Mouse (Mus musculus) limb, embryonic 13.5 days (tissue): ENCODE results near the gene Ces5a. TPM values are rescaled to one million over a fixed set of nuclear protein-coding genes. Genes with fewer than 3 reads are reported as not detected.
"Not testable (repeated sequence)": the region's sequence is repeated elsewhere in the genome, so short reads cannot be mapped to it uniquely, and the experiment has no call there.

Source experiments
- ATAC-seq: fragments of 200-750 bp; cut with Nextera tagmentation; 2 replicates; pipeline ENCODE4 v1.8.0; 2017; ENCODE audit warnings: low read depth, moderate number of reproducible peaks, moderate TSS enrichment; ENCODE audit not compliant: low FRiP score
- H3K27ac ChIP-seq: fragments of 300-500 bp; sonication (generic); 2 replicates; pipeline ENCODE4 v1.5.1; 2015; ENCODE audit warnings: inconsistent platforms, mild to moderate bottlenecking, moderate library complexity
- H3K27me3 ChIP-seq: fragments of 300-500 bp; sonication (generic); 2 replicates; pipeline ENCODE4 v1.6.1; 2015; ENCODE audit warnings: mild to moderate bottlenecking, inconsistent platforms
- H3K36me3 ChIP-seq: fragments of 300-500 bp; sonication (generic); 2 replicates; pipeline ENCODE4 v1.6.1; 2015; ENCODE audit warnings: inconsistent platforms, mild to moderate bottlenecking, moderate library complexity
- H3K4me1 ChIP-seq: fragments of 300-500 bp; sonication (generic); 2 replicates; pipeline ENCODE4 v1.6.1; 2015; ENCODE audit warnings: inconsistent platforms
- H3K4me2 ChIP-seq: fragments of 300-500 bp; sonication (generic); replicated peaks from 2 replicates; pipeline ENCODE4 v1.6.1; 2015; ENCODE audit warnings: inconsistent platforms, mild to moderate bottlenecking, moderate library complexity
- H3K4me3 ChIP-seq: fragments of 300-500 bp; sonication (generic); 2 replicates; pipeline ENCODE4 v1.5.1; 2015; ENCODE audit warnings: moderate library complexity, mild to moderate bottlenecking, inconsistent platforms
- H3K9ac ChIP-seq: fragments of 300-500 bp; sonication (generic); 2 replicates; pipeline ENCODE4 v1.6.1; 2015; ENCODE audit warnings: mild to moderate bottlenecking, inconsistent platforms
- H3K9me3 ChIP-seq: fragments of 300-500 bp; sonication (generic); 2 replicates; pipeline ENCODE4 v1.6.1; 2016; ENCODE audit warnings: inconsistent platforms
- WGBS: fragments of 180-500 bp; shearing (Covaris S2); methylation state at CpG from one replicate; pipeline ENCODE4 v1.1.7; 2015; 5-methylcytosine and 5-hydroxymethylcytosine counted together
- polyA plus RNA-seq: library from polyadenylated mRNA; unstranded; fragments of >200 nt; fragmentation: Nextera tagmentation; extraction: Ambion mirVana; gene quantifications from 2 replicates; pipeline ENCODE4 v1.2.1, GENCODE M21; 2015

Ces5a gene
- polyA plus RNA-seq, 1 experiment from 2014 or later: not detected

GRCm38 (mm10) chr8:93559696-93560095, 24.1 kb upstream of the Ces5a start:
- WGBS: 79% methylated on average over 2 of the region's 2 CpGs
- no peak for ATAC-seq

GRCm38 (mm10) chr8:93502634-93503033, 33.0 kb downstream of the Ces5a start:
- 72% methylated on average over 3 of the region's 3 CpGs for WGBS
- Histone ChIP-seq H3K4me2 (no peak overlapping the region), H3K4me3 (no peak overlapping the region), H3K27ac (no peak overlapping the region), H3K4me1 (no peaks in the 10 kb centered on the region), H3K27me3 (no peaks in the 10 kb centered on the region), H3K9ac (no peak overlapping the region), H3K36me3 (no peaks in the 10 kb centered on the region), H3K9me3 (no peaks in the 10 kb centered on the region)
- ATAC-seq: no peak

More at GRCm38 (mm10) chr8:93559696-93560095, 24.1 kb upstream of the Ces5a start:
- no peak overlapping the region for H3K4me3 ChIP-seq
- peaks cover 3% of the 10 kb centered on the region for H3K9me3 ChIP-seq
- no peak overlapping the region for H3K9ac ChIP-seq
- H3K36me3 ChIP-seq: no peaks in the 10 kb centered on the region
- H3K4me1 ChIP-seq: no peaks in the 10 kb centered on the region
- 0 out of 2 replicates have a peak, but pooled peaks cover 4% of the 10 kb centered on the region for H3K27me3 ChIP-seq
- no peak overlapping the region for H3K27ac ChIP-seq
- H3K4me2 ChIP-seq: no peak overlapping the region

GRCm38 (mm10) chr8:93499437-93499836, 36.2 kb downstream of the Ces5a start:
- H3K36me3 ChIP-seq: no peaks in the 10 kb centered on the region
- no peaks in the 10 kb centered on the region for H3K27me3 ChIP-seq
- no peak for ATAC-seq
- 42% methylated on average over 9 of the region's 9 CpGs for WGBS
- H3K9ac ChIP-seq: no peak overlapping the region
- no peaks in the 10 kb centered on the region for H3K4me1 ChIP-seq
- H3K4me3 ChIP-seq: no peak overlapping the region
- H3K9me3 ChIP-seq: no peaks in the 10 kb centered on the region
- no peak overlapping the region for H3K4me2 ChIP-seq
- no peak overlapping the region for H3K27ac ChIP-seq

- Histone ChIP-seq H3K9ac (no peak overlapping the region), H3K27ac (no peak overlapping the region), H3K27me3 (no peaks in the 10 kb centered on the region), H3K4me2 (no peak overlapping the region), H3K36me3 (no peaks in the 10 kb centered on the region), H3K4me3 (no peak overlapping the region), H3K4me1 (no peaks in the 10 kb centered on the region), H3K9me3 (no peaks in the 10 kb centered on the region)
- 18% methylated on average over 6 of the region's 6 CpGs for WGBS
- no peak for ATAC-seq
These were observed 40.3 kb downstream of the Ces5a start for GRCm38 (mm10) chr8:93495330-93495729.

GRCm38 (mm10) chr8:93488743-93489142, 46.9 kb downstream of the Ces5a start:
- 0 out of 2 replicates have a peak, but pooled peaks cover 4% of the 10 kb centered on the region for H3K27me3 ChIP-seq
- no peak for ATAC-seq

GRCm38 (mm10) chr8:93478211-93478610, 57.4 kb downstream of the Ces5a start:
- Histone ChIP-seq H3K36me3 (no peaks in the 10 kb centered on the region), H3K27ac (no peak overlapping the region), H3K9me3 (no peaks in the 10 kb centered on the region), H3K4me1 (no peaks in the 10 kb centered on the region), H3K4me2 (no peak overlapping the region), H3K27me3 (no peaks in the 10 kb centered on the region), H3K9ac (no peak overlapping the region), H3K4me3 (no peak overlapping the region)
- no peak for ATAC-seq
- WGBS: 91% methylated on average over 3 of the region's 3 CpGs

More at GRCm38 (mm10) chr8:93488743-93489142, 46.9 kb downstream of the Ces5a start:
- Histone ChIP-seq H3K4me3 (no peak overlapping the region), H3K36me3 (no peaks in the 10 kb centered on the region), H3K4me1 (no peaks in the 10 kb centered on the region), H3K27ac (no peak overlapping the region), H3K9ac (no peak overlapping the region), H3K4me2 (no peak overlapping the region), H3K9me3 (no peaks in the 10 kb centered on the region)
- WGBS: 15% methylated on average over 4 of the region's 4 CpGs

- H3K36me3 ChIP-seq, H3K4me3 ChIP-seq, H3K27me3 ChIP-seq, H3K9ac ChIP-seq, H3K27ac ChIP-seq, H3K9me3 ChIP-seq, ATAC-seq, H3K4me2 ChIP-seq, H3K4me1 ChIP-seq: not testable (repeated sequence)
- WGBS: 78% methylated on average over 16 of the region's 16 CpGs
These were observed 65.9 kb downstream of the Ces5a start for GRCm38 (mm10) chr8:93469733-93470132.

GRCm38 (mm10) chr8:93454258-93454877, 81.3 kb downstream of the Ces5a start:
- 91% methylated on average over 12 of the region's 12 CpGs for WGBS
- no peak overlapping the region for H3K4me3 ChIP-seq
- no peak overlapping the region for H3K4me2 ChIP-seq
- no peaks in the 10 kb centered on the region for H3K27me3 ChIP-seq
- 0 out of 2 replicates have a peak, but pooled peaks cover 3% of the 10 kb centered on the region for H3K9me3 ChIP-seq
- ATAC-seq: no peak
- H3K9ac ChIP-seq: no peak overlapping the region
- no peaks in the 10 kb centered on the region for H3K36me3 ChIP-seq
- no peaks in the 10 kb centered on the region for H3K4me1 ChIP-seq
- no peak overlapping the region for H3K27ac ChIP-seq

Other genes with a start within 250 kb of the Ces5a start
- not detected in 2 replicates for gene Ces1g, start 198.5 kb downstream of the Ces5a start, polyA plus RNA-seq
- not detected in 2 replicates for gene Ces1h, start 156.1 kb downstream of the Ces5a start, polyA plus RNA-seq